13 mouse cellular contexts compared by ENCODE assay signal in genomic region chr16:11064742-11065141, GRCm38 (mm10). TPM values are rescaled to one million over a fixed set of nuclear protein-coding genes. Genes with fewer than 3 reads are reported as not detected.
A peak's percentile ranks its signal among the peaks of the same experiment; 100 is the strongest.
DNase-seq lines count a peak whose midpoint lies in the region; ATAC-seq lines count a peak whose summit lies in the region.
"Had no signal": no experiment of that assay in that cellular context is flagged by ENCODE, and none has a peak within 500 bp of the region (broad histone marks: within the 10 kb centered on the region; RNA-seq: fewer than 3 reads in every experiment).

No protein-coding gene starts in this region.

- H3K9me3 ChIP-seq in forebrain, embryonic 13.5 days (replicated peaks): no peaks in the 10 kb centered on the region
- H3K9me3 ChIP-seq in forebrain, embryonic 15.5 days: no peaks in the 10 kb centered on the region
- no peaks in the 10 kb centered on the region for H3K9me3 ChIP-seq in hindbrain, embryonic 12.5 days (replicated peaks)
- no peaks in the 10 kb centered on the region for H3K9me3 ChIP-seq in hindbrain, embryonic 11.5 days (ENCODE audit: control insufficient read depth, low read length)
- H3K9me3 ChIP-seq in neural tube, embryonic 12.5 days: no peaks in the 10 kb centered on the region
- H3K9me3 ChIP-seq in neural tube, embryonic 15.5 days (replicated peaks): no peaks in the 10 kb centered on the region

- no peak overlapping the region for H3K4me3 ChIP-seq in forebrain, embryonic 13.5 days
- H3K4me3 ChIP-seq in forebrain, embryonic 15.5 days: no peak overlapping the region
- no peak overlapping the region for H3K4me3 ChIP-seq in hindbrain, embryonic 12.5 days
- H3K4me3 ChIP-seq in hindbrain, embryonic 11.5 days (ENCODE audit: low read depth, low read length): no peak overlapping the region
- H3K4me3 ChIP-seq in neural tube, embryonic 12.5 days: no peak overlapping the region
- no peak overlapping the region for H3K4me3 ChIP-seq in neural tube, embryonic 15.5 days (replicated peaks)

- H3K27me3 ChIP-seq in forebrain, embryonic 13.5 days: no peaks in the 10 kb centered on the region
- no peaks in the 10 kb centered on the region for H3K27me3 ChIP-seq in forebrain, embryonic 15.5 days
- no peaks in the 10 kb centered on the region for H3K27me3 ChIP-seq in hindbrain, embryonic 12.5 days
- no peaks in the 10 kb centered on the region for H3K27me3 ChIP-seq in hindbrain, embryonic 11.5 days (ENCODE audit: control insufficient read depth, insufficient read depth, low read length)
- H3K27me3 ChIP-seq in neural tube, embryonic 12.5 days (replicated peaks): no peaks in the 10 kb centered on the region
- no peaks in the 10 kb centered on the region for H3K27me3 ChIP-seq in neural tube, embryonic 15.5 days (replicated peaks)
- no peaks in the 10 kb centered on the region for H3K27me3 ChIP-seq in splenic B cell, adult 2 months (ENCODE audit: control insufficient read depth, insufficient read depth, low read length, poor library complexity, severe bottlenecking)

- peaks cover 55% of the 10 kb centered on the region for H3K4me1 ChIP-seq in forebrain, embryonic 13.5 days
- peaks cover 51% of the 10 kb centered on the region for H3K4me1 ChIP-seq in forebrain, embryonic 15.5 days
- H3K4me1 ChIP-seq in hindbrain, embryonic 12.5 days: peaks cover 61% of the 10 kb centered on the region
- H3K4me1 ChIP-seq in hindbrain, embryonic 11.5 days (replicated peaks; ENCODE audit: control insufficient read depth, insufficient read depth, low read length): peaks cover 12% of the 10 kb centered on the region
- peaks cover 55% of the 10 kb centered on the region for H3K4me1 ChIP-seq in neural tube, embryonic 12.5 days
- H3K4me1 ChIP-seq in neural tube, embryonic 15.5 days: peaks cover 57% of the 10 kb centered on the region

- no peak overlapping the region for H3K27ac ChIP-seq in forebrain, embryonic 13.5 days
- no peak overlapping the region for H3K27ac ChIP-seq in forebrain, embryonic 15.5 days (replicated peaks)
- H3K27ac ChIP-seq in hindbrain, embryonic 12.5 days: no peak overlapping the region; the same call in 1 of the 2 replicates
- no peak overlapping the region for H3K27ac ChIP-seq in hindbrain, embryonic 11.5 days (ENCODE audit: low read depth, low read length)
- H3K27ac ChIP-seq in neural tube, embryonic 12.5 days: no peak overlapping the region
- no peak overlapping the region for H3K27ac ChIP-seq in neural tube, embryonic 15.5 days (replicated peaks)
- H3K27ac ChIP-seq: kidney, postnatal 0 days had no signal

- ATAC-seq in forebrain, embryonic 13.5 days: no peak
- ATAC-seq in forebrain, embryonic 15.5 days (replicated peaks): no peak
- ATAC-seq in hindbrain, embryonic 12.5 days (ENCODE audit: low FRiP score): no peak
- ATAC-seq in hindbrain, embryonic 11.5 days (ENCODE audit: low FRiP score): no peak
- no peak for ATAC-seq in neural tube, embryonic 12.5 days (ENCODE audit: low FRiP score, low read depth)
- ATAC-seq in neural tube, embryonic 15.5 days (ENCODE audit: low FRiP score): no peak

- WGBS in forebrain, embryonic 13.5 days: 86% methylated on average over 6 of the region's 6 CpGs
- 89% methylated on average over 6 of the region's 6 CpGs for WGBS in forebrain, embryonic 15.5 days
- 84% methylated on average over 6 of the region's 6 CpGs for WGBS in hindbrain, embryonic 12.5 days
- 90% methylated on average over 6 of the region's 6 CpGs for WGBS in hindbrain, embryonic 11.5 days
- 89% methylated on average over 6 of the region's 6 CpGs for WGBS in neural tube, embryonic 12.5 days
- WGBS in neural tube, embryonic 15.5 days: 85% methylated on average over 6 of the region's 6 CpGs

- intact Hi-C loops in left cerebral cortex, postnatal 25 days (cut with DNase I): no loop called here

- H3K9ac ChIP-seq in forebrain, embryonic 13.5 days: no peak overlapping the region
- H3K9ac ChIP-seq in forebrain, embryonic 15.5 days (replicated peaks): no peak overlapping the region
- H3K9ac ChIP-seq in hindbrain, embryonic 12.5 days: no peak overlapping the region
- H3K9ac ChIP-seq in hindbrain, embryonic 11.5 days (ENCODE audit: low read depth, low read length): no peak overlapping the region
- H3K9ac ChIP-seq in neural tube, embryonic 12.5 days: no peak overlapping the region
- H3K9ac ChIP-seq in neural tube, embryonic 15.5 days (replicated peaks): no peak overlapping the region
- H3K9ac ChIP-seq: lung, embryonic 14.5 days had no signal

- H3K36me3 ChIP-seq in forebrain, embryonic 13.5 days (ENCODE audit: poor library complexity, severe bottlenecking): 0 out of 2 replicates have a peak, but pooled peaks cover 3% of the 10 kb centered on the region
- H3K36me3 ChIP-seq in forebrain, embryonic 15.5 days: no peaks in the 10 kb centered on the region
- no peaks in the 10 kb centered on the region for H3K36me3 ChIP-seq in hindbrain, embryonic 12.5 days
- H3K36me3 ChIP-seq in hindbrain, embryonic 11.5 days (ENCODE audit: control insufficient read depth, insufficient read depth, low read length): no peaks in the 10 kb centered on the region
- H3K36me3 ChIP-seq in neural tube, embryonic 12.5 days: no peaks in the 10 kb centered on the region
- no peaks in the 10 kb centered on the region for H3K36me3 ChIP-seq in neural tube, embryonic 15.5 days
- H3K36me3 ChIP-seq in splenic B cell, adult 2 months (ENCODE audit: control insufficient read depth, insufficient read depth, low read length, poor library complexity, severe bottlenecking): no peaks in the 10 kb centered on the region; the same call in 1 of the 2 replicates

- H3K4me2 ChIP-seq in forebrain, embryonic 13.5 days: peak overlapping the region; percentile 62; the same call in 1 of the 2 replicates
- H3K4me2 ChIP-seq in forebrain, embryonic 15.5 days (replicated peaks): no peak overlapping the region
- H3K4me2 ChIP-seq in hindbrain, embryonic 12.5 days (replicated peaks): peak overlapping the region; percentile 87
- H3K4me2 ChIP-seq in hindbrain, embryonic 11.5 days (replicated peaks; ENCODE audit: low read depth, low read length): no peak overlapping the region
- H3K4me2 ChIP-seq in neural tube, embryonic 12.5 days (replicated peaks): peak overlapping the region; percentile 72; the same call in 1 of the 2 replicates
- H3K4me2 ChIP-seq in neural tube, embryonic 15.5 days: no peak overlapping the region

- no peak for DNase-seq in hindbrain, embryonic 11.5 days (ENCODE audit: low spot score)
- DNase-seq in splenic B cell, adult 2 months (ENCODE audit: low read depth, low spot score): peak; percentile 55
- DNase-seq in left cerebral cortex, postnatal 25 days (ENCODE audit: low spot score in 2 of 2): no peak
- DNase-seq: cerebellum, postnatal 25 days; lung, embryonic 14.5 days; right cerebral cortex, postnatal 14 days; thymus, postnatal 36 days had no signal

RNA-seq across cellular contexts. Expression of gene Litaf, which starts 1.2 kb away (rescaled TPM):
- polyA plus RNA-seq in forebrain, embryonic 13.5 days (2015; fragmentation: Nextera tagmentation; extraction: Ambion mirVana): 59.2 and 59.3 TPM in 2 replicates
- polyA plus RNA-seq in forebrain, embryonic 15.5 days (2015; fragmentation: Nextera tagmentation; extraction: Ambion mirVana): 48.2 and 48.5 TPM in 2 replicates
- 59.7 and 65.3 TPM in 2 replicates for polyA plus RNA-seq in hindbrain, embryonic 12.5 days (2016; fragmentation: Nextera tagmentation; extraction: Ambion mirVana)
- 71.4 and 71.6 TPM in 2 replicates for polyA plus RNA-seq in hindbrain, embryonic 11.5 days (2014; fragmentation: Nextera tagmentation; extraction: Ambion mirVana)
- 47.7 and 52.1 TPM in 2 replicates for polyA plus RNA-seq in neural tube, embryonic 12.5 days (2016; fragmentation: Nextera tagmentation; extraction: Ambion mirVana)
- 26.1 and 39.5 TPM in 2 replicates for polyA plus RNA-seq in neural tube, embryonic 15.5 days (2015; fragmentation: Nextera tagmentation; extraction: Ambion mirVana)
- 10 to 100 TPM in 1 of 2 experiments, 1 to 10 TPM in 1; 8.7 to 13.0 TPM for total RNA-seq in left cerebral cortex, postnatal 25 days (2021)

RNA-seq across cellular contexts. Expression of gene Snn, which starts 4.0 kb away (rescaled TPM):
- polyA plus RNA-seq in forebrain, embryonic 13.5 days (2015; fragmentation: Nextera tagmentation; extraction: Ambion mirVana): 122 and 140 TPM in 2 replicates
- polyA plus RNA-seq in forebrain, embryonic 15.5 days (2015; fragmentation: Nextera tagmentation; extraction: Ambion mirVana): 156 and 171 TPM in 2 replicates
- 103 and 109 TPM in 2 replicates for polyA plus RNA-seq in hindbrain, embryonic 12.5 days (2016; fragmentation: Nextera tagmentation; extraction: Ambion mirVana)
- polyA plus RNA-seq in hindbrain, embryonic 11.5 days (2014; fragmentation: Nextera tagmentation; extraction: Ambion mirVana): 96.5 and 113 TPM in 2 replicates
- polyA plus RNA-seq in neural tube, embryonic 12.5 days (2016; fragmentation: Nextera tagmentation; extraction: Ambion mirVana): 115 and 117 TPM in 2 replicates
- 104 and 107 TPM in 2 replicates for polyA plus RNA-seq in neural tube, embryonic 15.5 days (2015; fragmentation: Nextera tagmentation; extraction: Ambion mirVana)
- 100 to 1,000 TPM; 165 to 179 TPM for total RNA-seq in left cerebral cortex, postnatal 25 days (2021)

Comparison
In these comparisons a context has a peak if more than half of its experiments do, and no peak if none do; other contexts are left out.
1. H3K4me2 ChIP-seq: peak in forebrain, embryonic 13.5 days (single experiment), hindbrain, embryonic 12.5 days (single experiment) and neural tube, embryonic 12.5 days (single experiment); none in forebrain, embryonic 15.5 days (single experiment), hindbrain, embryonic 11.5 days (single experiment) and neural tube, embryonic 15.5 days (single experiment).